Mouse (Mus musculus): ENCODE data around the gene Tmco1.

Gene Tmco1

DNA sequence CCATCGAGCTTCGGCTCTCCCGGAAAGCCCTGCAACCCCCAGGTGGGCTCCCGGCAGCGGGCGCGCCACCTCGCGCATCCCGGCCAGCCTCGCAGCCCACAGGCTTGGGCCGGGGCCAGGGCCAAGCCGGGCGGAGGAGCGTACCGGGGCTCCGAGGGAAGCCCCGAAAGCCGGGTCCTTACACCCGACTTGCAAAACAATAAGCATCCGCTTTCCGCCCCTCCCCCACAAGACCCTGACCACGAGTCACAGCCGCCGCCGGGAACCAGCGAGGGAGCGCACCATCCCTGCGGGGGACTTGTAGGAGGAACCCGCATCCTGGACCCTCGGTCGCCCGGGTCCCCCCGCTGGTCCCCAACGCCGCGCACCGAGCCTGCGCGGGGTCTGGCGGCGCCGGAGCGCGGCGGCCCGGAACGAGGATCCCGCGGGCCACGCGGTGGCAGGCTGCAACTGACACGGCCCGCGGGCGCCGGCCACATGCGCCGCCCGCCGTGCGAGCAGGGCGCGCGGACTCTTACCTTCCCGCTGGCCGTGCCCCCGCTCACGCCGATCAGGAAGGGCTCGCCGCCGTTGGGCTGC, 23.8 kb upstream of the Tmco1 start:
- DNase-seq, result peak; percentile 65

DNA sequence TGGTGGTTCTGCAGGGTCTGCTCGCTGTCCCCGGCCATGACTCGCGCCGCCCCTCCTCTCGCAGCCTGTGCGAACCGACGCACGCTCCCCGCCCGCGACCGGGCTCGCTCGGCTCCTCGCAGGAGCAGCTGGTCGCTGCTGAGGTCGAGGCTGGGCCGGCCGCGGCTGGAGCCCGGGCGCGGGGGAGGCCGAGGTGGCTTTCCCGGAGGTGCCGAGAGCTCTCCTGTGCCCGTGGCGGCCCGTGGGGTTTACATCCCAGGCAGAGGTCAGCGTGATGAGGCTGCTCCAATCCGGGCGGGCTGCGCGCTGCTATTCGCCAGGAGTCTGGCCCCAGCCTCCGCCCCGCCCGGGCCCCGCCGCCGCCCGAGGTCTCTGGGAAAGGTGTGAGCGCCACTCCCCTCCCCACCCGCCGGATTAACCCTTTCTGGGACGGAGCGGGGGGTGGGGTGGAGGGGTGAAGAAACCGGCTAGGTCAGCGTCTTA, 23.3 kb upstream of the Tmco1 start:
- DNase-seq, result peak; percentile 91

DNA sequence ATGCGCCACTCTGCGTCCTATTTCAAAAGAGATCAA, 23.0 kb upstream of the Tmco1 start, which contains the start of gene Uck2:
Gene Uck2 (minus strand): TSS at position 1 of the 36 bp plus-strand sequence.
- DNase-seq, result no peak

DNA sequence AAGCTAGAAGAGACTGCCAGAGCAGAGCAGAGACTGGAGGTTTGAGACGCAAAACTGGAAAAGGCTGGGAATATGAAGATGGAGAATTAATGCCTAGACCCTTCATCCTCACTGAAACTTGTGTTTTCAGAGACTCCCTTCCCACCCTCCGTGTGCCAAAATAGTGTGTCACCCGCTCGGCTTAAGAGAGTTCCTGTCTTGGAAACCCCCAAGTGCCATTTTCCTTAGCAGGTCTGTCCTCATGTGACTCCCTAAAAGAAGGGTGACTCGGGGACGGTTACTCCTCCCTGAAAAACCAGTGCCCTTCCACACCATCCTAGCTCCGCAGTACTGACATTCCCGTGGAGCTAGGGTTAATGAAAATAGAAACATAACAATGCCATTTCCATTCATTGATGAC, 22.8 kb upstream of the Tmco1 start:
- no peak for DNase-seq

DNA sequence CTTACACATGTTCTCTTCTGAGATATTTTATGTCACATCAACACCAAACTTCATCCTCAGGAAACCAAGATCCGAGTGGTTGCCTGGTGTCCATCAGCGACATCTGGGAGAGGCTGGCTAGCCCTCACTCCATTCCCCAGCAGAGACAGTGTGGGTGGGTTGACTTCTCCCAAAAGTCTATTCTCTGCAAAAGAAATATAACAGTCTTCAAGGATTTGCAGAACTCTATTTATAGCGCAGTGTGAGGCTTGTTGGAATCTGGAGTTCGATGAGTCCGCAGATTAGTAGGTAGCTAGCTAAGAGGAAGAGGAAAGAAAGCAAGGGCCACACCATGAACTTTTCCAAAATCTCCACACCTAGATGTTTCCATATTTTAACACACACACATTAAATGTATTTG, 21.0 kb upstream of the Tmco1 start:
- no peak for DNase-seq

DNA sequence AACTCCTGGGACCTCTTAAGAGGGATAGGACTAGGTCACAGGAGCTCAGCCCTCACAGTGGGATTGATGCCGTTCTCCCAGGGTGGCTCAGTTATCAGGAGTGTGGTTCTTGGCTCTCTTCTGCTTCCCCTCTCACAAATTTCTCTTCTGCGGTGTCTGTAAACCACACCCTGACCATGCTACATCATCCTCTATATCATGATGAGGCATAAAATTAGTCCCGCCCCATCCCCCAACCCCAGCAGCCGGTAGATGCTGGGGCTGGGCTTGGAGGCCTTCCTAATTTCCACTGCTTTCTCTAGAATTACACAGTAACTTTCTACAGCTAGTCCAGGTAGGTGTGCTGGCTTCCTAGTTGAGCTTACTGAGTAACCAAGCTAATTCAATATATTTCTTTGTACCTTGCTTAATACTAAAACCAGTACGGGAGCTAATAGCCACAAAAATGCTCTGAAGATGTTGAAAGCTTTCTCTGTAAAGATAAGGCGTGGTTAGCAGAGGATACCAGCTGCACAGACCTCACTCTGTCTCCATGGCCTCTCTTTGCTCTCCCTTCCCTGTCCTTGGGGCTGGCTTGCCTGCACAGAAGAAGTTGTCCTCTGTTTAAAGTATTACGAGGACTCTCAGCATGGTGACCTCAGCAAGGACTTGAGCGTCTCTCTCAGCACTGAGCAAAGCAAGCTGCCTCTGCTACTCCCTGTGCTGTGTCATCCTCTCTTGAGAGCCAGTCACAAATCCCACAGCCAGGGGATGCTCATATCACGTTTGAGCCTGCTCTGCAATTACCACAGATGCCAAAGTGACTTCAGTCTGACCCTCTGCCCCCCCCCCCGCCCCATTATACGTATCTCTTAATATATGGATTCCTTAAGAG, 19.3 kb upstream of the Tmco1 start:
- no peak for DNase-seq

DNA sequence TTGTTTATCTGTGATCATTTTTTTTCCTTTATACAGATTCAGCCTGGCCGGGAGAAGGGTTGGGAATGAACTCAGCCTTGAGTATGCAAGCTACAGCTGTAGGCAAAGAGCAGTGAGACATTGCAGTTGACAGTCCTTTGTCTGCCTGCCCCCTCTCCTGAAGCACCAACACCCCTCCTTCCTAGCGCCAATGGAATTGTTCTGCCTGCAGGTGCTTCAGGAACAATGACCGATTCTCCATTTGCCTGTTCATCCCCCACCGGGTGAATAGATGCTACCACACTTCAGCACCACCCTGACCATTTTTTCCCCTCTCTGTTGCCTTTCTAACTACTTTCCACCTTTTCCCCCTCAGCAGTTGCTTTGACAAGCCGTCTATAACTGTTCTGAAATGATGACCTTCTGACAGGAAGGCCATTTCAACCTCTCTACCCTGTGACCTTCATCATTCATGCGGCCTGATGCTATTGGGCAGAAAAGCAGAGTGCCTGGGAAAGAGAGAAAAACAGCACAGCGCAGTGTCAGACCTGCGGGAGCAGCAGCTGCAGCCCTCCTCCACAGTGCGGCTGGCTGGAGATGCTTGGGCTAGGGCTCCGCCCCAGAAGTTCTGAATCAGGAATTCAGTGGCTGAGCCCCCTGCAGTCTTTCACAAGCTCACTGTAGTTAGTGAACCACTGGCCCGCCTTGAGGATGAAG, 18.5 kb upstream of the Tmco1 start:
- DNase-seq, result no peak

DNA sequence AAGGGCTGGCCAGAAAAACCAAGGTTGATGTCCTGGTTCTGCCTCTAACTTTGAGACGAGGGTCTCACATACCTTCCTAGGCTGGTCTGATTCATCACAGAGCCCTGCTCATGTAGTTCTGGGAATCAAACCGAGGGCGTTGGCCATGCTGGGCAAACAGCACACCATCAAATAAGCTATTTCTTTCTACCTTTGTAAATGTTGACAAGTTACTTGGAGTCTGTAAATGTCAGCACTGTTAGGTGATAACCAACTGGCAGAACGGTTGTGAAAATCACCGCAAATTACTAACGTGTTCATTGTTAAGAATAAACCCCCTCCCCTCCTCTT, 17.9 kb upstream of the Tmco1 start:
- no peak for DNase-seq

DNA sequence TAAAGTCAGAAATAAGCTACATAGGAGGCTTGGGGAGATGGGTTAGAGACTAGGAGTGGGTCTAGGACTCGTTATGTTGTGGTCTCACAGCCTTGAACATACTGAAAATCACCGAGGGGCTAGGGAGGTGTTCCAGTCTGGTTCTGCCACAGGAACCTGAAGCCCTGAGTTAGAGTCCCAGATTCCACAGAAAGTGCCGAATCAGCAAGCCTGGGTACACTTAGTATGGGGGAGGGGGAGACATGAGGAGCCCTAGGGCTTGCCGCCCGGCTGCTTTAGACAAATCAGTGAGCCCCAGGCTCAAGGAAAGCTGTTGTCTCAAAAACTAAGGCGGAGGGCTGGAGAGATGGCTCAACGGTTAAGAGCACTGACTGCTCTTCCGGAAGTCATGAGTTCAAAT, 16.6 kb upstream of the Tmco1 start:
- DNase-seq, result no peak

DNA sequence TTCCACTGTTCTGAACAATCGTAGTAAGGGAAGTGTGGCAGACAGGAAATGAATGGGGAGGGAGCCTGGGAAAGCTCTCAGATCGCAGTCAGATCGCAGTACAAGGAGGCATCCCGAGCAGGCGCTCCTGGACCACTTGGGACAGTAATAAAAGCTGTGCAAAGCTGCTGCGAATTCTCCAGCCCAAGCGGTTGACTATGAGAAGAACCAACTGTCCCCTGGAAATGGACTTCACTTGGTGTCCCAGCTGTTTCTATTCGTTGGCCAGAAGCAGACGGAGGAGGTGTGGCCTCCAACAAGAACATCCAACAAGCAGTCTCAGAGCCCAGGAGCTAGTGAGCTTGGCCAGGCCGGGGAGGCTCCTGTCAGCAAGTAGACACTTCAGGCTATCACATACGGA, 15.7 kb upstream of the Tmco1 start:
- DNase-seq, result peak; percentile 78

DNA sequence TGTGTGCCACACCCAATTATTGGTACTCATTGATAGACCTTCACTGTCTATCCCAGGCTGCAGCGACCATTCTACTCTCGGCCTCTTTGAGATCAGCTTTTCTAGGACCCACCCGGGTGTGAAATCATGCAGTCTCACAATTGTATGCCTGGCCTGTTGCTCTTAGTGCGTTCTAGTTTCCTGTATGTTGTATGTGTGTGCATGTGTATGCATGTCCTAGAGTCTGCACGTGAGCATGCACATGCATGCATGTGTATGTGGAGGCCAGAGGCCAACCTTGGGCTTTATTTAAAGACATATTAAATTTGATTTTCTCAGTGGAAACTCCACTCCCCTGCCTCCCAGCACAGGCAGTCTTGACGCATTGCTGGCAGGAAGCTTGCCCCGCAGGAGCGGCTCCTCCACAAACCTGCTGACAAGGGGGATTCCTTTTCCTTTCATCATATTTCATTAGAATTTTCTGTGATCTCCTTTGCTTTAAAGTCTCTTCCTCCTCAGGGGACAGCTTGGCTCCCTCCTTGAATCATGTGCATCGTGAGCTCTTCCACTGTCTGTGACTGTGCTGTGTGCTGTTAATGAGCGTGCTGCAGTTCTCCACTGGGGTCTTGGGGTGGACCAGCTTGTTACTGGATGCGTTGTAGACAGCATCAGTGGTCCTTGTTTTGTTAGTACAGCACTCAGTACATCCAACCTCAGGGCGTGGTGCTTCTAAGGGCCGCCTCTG, 12.3 kb upstream of the Tmco1 start:
- no peak for DNase-seq

DNA sequence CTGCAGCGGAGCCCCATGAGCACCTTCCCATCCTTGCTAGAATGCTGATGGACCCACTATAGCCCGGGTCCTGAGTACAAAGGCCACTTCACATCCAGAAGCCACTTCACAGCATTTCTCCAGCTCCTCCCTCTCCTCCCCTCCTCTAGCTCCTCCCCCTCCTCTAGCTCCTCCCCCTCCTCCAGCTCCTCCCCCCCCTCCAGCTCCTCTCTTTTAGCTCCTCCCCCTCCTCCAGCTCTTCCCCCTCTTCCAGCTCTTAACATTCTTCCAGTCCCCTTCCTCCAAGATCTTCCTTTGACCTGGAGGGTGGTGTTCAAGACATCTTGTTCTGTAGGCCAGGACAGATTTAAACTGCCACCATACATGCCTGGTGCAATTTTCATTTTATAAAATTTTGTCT, 8.1 kb upstream of the Tmco1 start:
- no peak for DNase-seq

DNA sequence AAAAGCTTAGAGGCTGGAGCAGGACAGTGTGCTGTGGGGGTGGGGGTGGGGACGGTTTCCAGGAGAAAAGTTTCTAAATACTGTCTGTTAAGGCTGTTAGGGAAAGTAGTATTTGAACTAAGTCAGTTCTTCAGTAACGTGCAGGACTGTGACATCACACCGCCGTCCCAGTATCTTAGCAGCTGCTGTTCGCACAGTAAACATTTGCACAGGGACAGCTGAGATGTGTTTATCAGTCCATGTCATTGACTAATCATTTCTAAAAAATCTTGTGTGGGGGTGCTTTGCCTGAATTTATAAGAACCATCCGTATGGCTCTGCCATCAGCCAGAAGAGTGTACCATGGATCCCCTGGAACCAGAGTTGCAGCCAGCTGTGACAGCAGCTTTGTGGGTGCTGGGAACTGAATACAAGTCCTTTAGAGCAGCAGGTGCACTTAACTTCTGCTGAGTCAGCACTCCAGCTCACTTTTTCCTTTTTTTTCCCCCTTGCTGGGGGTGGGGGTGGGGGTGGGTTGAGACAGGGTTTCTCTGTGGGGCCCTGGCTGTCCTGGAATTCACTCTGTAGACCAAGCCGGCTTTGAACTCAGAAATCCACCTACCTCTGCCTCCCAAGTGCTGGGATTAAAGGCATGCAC, 2.6 kb upstream of the Tmco1 start:
- DNase-seq, result no peak

DNA sequence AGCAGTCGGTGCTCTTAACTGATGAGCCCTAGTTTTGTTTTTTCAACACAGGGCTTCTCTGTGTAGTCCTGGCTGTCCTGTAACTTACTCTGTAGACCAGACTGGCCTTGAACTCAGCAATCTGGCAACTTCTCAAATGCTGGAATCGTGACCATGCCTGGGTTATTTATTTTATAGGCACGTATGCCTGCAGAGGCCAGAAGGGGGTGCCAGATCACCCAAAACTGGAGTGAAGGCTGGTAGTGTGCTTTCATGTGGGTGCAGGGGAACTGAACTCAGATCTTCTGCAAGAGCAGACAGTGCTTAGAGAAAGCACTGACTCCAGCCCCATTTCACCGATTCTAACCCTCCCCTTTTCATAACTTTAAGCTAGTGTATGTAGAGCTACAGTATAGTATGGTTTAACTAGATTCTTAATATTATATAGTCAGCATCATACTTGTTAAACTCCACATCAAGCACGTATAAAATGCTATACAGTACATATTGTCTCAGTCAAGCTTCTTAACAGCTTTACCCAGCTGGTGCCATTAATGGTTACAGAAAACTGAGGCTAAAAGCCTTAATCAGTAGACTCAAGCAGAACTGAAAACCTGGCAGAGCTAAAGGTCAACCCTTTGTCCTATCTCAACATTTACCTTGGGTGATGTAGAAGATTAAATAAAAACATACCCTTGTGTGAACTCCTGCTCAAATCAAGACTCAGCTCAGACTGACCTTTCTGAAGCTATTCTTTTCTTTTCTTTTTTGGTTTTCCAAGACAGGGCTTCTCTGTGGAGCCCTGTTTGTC, 1.5 kb upstream of the Tmco1 start:
- DNase-seq, result peak; percentile 37

DNA sequence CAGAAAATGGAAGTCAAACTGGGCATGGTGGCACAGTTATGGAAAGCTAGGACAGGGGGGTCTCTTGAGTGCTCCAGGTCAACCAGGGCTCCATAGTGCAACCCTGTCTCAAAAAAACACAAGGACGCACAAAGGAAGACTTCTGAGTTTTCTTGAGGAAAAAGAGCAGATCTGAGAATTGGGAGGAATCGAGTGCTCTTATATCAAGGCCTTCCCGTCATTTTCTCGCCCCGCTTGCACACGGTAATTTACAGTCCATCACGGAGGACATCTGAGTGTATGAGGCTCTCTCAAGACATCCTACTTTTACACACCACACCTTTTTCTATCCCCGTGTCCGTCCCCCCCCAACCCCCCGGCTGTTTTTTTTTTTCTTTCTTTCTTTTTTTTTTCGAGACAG, 504 bp upstream of the Tmco1 start:
- DNase-seq, result no peak

DNA sequence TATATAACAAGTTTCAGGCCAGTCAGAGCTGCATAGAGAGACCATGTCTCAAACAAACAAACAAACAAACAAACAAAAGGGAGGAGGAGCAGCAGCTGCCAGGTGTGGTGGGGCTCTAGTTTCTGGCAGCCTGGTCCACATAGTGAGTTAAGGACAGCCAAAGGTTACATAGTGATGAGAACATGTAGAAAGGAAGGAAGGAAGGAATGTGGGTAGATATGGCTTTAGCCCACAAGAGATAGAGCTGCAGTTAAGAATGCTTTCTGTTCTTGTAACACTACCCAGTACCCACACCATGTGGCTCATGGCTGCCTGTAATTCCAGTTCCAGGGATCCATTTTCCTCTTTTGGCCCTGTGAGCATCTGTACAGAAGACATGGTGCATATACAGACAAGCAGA, 4.2 kb downstream of the Tmco1 start:
- DNase-seq, result no peak

DNA sequence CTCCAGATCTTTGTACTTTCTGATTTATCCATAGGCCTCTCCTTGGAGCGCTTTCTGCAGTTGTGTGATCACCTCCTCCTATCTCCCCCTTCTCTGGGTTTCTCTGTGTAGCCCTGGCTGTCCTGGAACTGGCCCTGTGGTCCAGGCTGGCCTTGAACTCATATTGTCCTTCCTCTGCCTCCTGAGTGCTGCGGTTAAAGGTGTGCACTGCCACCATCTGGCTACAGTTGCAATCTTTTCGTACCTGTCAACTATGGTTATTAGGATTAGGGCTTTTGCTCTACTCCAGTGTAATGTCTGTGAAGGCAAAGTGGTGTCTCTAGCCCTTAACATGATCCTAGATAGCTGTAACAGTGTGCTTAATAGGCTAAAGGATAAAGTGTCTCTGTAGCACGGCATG, 5.0 kb downstream of the Tmco1 start:
- DNase-seq, result no peak

DNA sequence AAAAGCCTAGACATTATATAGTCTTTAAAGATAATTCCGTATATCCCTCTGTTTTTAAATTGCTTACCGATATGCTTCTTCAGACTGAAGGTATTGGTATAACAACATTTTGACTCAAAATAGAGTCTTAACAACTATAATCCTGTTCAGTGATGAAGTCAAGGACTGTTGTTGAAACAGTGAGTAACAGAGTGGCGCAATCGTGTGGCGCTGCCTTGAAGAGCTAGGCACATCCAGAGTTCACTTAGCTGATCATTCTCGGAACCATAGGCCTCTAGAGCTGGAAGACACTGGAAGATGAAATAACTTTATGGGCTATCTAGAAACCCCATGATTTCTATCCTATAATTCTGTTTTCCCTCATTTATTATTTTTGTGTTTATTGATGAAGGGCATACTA, 13.5 kb downstream of the Tmco1 start:
- no peak for DNase-seq

DNA sequence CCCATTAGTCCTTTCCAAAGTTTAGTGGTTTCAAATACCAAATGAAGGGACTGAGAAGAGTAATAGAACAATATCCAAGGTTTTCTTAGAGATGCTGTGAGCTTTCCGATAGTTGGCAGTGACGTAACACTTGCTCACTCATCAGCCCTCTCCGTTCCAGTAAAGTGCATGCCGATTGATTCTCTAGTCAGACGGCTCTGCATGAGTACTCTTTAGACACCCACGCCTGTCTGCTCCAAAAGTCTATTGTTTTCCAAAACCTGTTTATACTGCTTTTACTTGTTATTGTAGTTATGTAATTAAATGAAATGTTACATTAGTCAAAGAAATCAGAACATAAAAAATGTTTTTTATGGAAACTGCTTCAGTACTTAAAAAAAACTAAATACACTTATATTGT, 20.6 kb downstream of the Tmco1 start:
- no peak for DNase-seq

DNA sequence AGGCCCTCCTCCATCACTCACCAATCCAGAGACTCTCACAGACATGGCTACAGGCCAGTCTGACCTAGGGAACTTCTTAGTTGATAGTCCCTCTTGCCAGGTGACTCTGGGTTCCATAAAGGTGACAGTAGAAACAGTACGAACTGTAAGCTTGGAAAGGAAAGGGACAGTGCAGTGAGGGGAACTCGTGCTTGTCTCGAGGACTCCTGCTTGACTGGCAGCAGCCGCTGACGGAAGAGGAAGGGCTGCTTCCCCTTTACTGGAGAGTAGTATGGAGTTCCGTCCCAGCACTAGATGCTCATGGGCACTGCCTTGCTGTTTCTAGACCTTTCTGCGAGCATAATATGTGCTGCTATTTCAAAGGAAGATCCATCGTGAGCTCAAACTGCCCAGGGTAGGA, 22.9 kb downstream of the Tmco1 start:
- no peak for DNase-seq

DNA sequence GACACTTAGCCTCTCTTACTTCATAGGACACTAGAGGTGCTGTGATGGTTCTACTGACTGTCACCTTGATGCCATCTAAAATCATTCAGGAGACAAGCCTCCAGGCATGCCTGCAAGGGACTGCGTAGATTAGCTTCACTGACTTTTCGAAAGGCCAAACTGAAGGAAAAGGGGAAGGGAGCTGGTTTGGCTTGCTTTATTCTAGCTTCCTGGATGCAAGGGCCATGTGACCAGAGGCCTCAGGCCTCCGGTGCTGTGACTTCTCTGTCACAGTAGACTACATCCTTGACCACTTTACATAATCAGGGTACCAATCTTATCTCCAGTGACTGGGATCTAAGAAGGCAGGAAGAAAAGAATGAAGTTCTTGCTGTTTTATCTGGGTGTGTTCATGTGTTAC, 28.2 kb downstream of the Tmco1 start:
- DNase-seq, result no peak

DNA sequence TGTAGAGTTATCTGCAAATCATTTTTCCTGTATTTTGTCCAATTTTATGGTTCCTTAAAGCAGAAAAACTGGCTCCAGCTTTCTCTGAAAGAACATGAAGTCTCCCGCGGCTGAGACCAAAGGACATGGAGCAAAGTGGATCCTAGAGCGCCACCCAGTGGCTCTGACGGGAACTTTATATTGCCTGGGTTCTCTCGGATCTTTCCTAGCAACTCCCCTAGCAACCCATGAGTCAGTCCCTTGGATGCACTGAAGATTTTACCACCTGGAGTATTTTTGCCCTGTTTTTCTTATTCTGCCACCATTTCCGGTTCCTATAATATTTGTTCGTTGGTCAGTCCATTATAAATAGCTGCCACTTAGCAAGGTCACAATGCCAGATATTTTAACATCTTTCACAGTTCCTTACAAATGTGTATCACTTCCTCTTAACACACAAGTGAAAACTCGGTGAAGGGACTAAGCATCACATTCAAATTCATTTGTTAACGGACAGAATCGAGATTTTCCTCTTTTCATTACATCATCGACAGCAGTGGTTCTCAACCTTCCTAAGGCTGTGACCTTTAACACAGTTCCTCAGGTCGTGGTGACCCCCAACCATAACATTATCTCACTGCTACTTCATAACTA, 29.4 kb downstream of the Tmco1 start:
- DNase-seq, result peak; percentile 88

Measured in kidney, postnatal 14 days (tissue).